Mouse (Mus musculus): ENCODE measurements around the gene Cplane1. TPM values are rescaled to one million over a fixed set of nuclear protein-coding genes. Genes with fewer than 3 reads are reported as not detected.

Gene Cplane1
- polyA plus RNA-seq (2012; rRNA removed; ENCODE audit: low replicate concordance), result 0.24 and 0.55 TPM in 2 replicates

DNA sequence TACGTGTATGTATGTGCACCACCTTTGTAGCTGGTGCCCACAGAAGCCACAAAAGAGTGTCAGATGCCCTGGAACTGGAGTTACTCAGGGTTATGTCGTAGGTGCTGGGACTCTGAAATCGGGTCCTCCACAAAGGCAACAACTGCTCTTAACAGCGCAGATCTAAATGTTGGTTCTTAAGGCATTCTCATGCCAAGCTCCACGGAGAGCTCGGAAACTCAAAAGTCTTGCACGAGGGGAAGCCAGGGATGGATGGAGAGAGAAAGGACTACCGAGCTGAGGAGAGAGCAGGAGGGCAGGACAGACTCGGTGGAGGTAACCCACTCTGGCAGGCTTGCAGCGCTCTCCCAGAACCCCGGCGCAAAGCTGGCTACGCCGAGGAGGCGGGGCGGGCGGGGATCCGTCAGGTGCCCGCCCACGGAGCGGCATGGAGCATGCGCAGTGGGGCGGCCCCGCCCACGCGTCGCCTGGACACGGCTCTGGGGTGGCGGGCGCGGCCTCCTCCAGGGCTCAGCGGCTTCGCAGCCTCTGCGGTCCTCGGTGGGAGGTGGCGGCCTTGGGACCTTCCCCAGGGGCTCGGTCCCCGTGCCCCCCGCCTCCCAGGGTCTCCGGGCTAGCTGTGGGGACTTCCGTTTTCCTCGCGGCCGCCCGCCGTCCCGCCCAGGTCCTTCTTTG lies at the start of gene Cplane1:
Gene Cplane1 (plus strand): TSS at position 516 of the 675 bp plus-strand sequence.

Other genes starting within 250 kb of the Cplane1 start
- gene Wdr70, start 69.9 kb upstream of the Cplane1 start, polyA plus RNA-seq (2012; rRNA removed; ENCODE audit: low replicate concordance), result 3.2 and 3.4 TPM in 2 replicates
- 1.0 and 2.2 TPM in 2 replicates for gene Nup155, start 59.8 kb upstream of the Cplane1 start, polyA plus RNA-seq (2012; rRNA removed; ENCODE audit: low replicate concordance)

Measured in duodenum, adult 2 months (tissue).